Mouse (Mus musculus): Measurements from ENCODE around the gene Ttc16.

Gene Ttc16

DNA sequence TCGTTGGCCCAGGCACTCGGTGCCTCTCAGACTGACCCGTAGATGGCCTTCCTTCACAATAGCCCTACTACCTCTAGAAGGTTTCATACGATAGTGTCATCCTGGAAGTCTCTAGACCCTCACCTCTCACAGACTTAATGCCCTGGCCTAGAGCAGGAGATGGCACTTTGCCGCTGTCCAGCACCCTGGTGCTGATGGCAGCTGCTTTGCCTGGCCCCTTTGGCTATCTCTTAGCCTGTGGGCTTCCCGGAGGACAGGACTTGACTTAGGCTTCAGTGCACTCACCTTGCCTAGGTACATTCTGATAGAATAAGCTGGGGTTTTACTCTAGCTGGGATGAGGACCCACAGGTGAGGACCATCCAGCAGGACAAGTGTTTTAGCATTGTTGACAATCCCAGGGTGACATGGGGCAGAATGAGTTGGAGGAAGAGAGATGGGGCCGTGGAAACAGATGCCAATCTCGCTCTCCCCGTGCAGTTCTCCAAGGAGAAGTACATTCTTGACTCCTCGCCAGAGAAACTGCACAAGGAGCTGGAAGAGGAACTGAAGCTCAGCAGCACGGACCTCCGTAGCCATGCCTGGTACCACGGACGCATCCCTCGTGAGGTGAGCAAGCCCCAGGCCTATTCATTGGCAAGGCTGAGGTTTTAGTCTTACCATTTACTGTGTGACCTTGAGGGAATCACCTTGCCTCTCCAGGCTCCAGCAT is 31.0 kb downstream of the Ttc16 start:
- no peak for DNase-seq (ENCODE audit: low spot score in 2 of 2)

DNA sequence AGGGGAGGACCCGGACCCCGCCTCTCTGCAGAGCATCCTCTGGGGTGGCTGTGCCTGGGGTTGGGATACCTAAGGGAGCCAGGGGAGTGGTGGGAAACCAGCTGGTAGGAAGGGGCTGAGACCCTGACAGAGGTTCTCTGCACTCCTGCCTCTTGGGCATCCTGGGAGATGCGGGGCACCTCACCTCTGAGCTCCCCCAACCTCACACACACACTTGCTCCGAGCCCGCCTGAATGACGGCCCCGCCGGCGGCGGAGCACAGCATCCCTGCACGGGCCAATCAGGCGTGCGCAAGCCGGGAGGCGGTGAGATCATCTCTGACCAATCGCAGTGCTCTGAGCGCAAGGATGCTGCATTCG is 33.3 kb downstream of the Ttc16 start:
- no peak for DNase-seq (ENCODE audit: low spot score in 2 of 2)

DNA sequence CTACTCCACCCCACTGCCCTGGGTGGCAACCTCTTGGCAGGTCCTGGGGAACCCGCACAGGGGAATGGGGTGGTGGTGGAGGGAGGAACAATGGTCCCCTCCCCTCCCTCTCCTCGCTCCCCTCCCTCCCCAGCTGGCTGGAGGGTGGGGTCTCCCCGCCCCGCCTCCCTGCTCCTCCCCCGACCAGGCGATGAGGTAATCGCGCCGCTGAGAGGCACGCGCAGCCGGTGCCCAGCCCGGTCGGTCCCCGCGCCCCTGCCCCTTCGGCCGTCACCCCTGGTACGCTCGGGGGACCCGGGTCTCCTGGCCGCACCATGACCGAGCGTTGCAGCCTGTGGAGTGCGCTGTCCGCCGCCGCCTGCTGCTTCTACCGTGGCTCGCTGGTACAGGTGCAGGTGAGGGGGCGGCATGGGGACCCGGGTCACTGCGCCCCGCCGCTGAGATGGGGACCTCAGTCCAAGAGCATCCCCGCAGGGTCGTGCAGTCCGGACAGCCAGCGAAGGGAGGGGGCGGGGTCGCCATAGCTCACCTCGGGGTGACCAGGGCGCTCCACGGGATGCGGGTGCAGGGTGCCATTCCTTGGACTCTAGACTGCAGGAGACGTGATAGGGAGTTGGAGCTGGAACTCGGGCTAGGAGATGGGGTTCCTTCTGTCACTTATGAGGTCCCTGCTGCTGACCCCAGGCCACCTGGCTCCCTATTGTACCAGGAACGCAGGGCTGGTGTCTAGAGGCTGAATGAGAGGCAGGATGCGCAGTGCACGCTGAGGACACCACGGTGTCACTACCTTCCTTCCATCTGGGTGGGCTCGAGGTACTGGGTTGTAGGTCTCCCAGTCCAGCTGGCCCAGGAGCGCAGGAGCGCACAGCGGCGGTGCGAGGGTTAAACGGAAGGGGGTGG is 33.9 kb downstream of the Ttc16 start:
- DNase-seq (ENCODE audit: low spot score in 2 of 2) = no peak

DNA sequence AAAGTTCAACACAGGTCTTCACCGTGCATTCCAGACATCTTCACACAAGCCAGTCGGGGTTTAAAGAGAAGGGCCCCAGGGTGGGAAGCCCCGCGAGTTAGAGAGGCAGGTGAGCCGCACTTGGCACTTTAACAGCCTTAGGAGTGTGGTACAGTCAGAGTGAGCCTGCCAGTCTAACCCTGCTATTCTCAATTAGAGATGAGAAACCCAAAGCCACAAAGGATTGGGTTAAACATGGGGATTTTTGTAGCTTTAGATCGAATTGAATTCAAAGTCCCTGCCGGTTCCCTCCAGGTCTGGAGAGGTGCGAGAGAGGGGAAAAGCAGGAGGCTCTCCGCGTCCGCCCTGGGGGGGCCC is 34.5 kb downstream of the Ttc16 start, which contains the start of gene 6330409D20Rik:
Gene 6330409D20Rik (minus strand): TSS at position 101 of the 357 bp plus-strand sequence.
- no peak for DNase-seq (ENCODE audit: low spot score in 2 of 2)

DNA sequence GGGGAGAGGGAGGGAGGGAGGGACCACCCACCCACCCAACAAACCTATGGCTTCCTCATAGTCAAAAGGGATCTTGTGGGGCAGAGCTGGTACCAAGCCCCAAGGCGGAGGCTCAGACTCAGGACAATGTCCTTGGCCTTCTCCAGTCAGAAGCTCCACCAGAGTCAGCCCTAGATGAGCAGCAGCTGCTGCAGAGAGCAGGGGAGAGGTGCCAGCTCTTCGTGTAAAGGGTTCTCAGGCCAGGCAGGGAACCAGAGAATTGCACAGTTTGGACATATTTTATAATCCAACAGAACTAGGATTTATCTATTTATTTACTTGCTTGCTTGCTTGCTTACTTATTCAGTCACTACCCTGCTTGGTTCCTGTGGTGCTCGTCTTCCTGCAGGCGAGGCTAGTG is 36.1 kb downstream of the Ttc16 start:
- no peak for DNase-seq (ENCODE audit: low spot score in 2 of 2)

DNA sequence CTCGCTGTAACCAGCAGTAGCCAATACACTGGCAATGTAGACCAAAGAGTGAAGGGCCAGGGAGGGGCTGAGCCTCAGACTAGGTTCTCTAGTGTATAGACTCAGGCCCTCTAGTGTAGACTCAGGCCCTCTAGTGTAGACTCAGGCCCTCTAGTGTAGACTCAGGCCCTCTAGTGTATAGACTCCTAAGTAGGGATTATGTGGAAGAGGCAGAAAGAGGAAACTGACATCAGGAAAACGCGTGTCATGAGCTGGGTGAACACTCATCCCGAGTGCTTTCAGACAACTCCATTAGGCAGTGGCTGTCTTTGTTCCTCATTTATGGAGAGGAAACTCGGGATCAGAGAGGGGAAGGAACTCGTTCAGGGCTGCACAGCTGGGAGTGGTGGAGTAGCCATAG is 38.4 kb downstream of the Ttc16 start:
- DNase-seq (ENCODE audit: low spot score in 2 of 2) = no peak

DNA sequence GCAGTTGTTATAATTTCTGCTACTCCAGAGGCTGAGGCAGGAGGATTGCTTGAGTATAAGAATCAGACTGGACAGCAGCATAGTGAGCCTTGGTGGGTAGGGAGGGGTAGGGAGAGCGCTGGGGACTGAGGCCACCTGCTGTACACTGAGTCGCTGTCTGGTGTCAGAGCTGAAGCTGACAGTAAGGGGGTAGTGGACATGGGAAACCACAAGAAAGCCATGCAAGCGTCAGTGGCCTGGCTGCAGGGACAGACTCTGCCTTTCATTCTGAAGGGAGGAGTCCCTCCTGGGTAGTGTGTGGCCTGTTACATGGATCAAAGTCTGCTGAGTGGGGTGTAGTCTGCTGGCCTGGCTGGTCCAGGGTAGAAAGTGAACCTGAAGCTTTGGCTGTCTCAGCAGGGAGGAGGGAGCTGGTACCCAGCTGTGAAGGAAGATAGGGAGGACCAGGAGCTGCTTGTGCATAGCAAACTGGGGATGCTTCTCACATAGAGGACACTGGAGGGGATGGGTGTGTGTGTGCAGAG is 39.1 kb downstream of the Ttc16 start:
- DNase-seq (ENCODE audit: low spot score in 2 of 2) = no peak

DNA sequence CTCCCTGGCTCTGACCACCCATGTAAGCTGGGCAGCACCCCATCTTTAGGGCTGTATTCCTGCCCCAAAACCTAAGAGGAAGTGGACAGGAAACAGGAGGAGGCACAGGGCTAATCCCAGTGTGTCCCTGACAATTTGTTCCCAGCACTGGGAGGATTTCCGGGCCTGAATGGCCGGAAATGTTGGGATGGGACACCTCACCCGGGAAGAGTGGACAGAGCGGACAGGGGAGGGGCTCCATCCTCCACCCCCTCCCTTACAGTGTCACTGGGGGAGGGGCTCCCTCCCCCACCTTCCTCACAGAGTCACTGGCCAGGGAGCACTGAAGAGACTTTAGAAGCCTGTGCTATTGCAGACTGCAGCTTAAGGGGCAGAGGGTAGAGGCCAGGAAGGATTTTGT is 40.5 kb downstream of the Ttc16 start:
- no peak for DNase-seq (ENCODE audit: low spot score in 2 of 2)

DNA sequence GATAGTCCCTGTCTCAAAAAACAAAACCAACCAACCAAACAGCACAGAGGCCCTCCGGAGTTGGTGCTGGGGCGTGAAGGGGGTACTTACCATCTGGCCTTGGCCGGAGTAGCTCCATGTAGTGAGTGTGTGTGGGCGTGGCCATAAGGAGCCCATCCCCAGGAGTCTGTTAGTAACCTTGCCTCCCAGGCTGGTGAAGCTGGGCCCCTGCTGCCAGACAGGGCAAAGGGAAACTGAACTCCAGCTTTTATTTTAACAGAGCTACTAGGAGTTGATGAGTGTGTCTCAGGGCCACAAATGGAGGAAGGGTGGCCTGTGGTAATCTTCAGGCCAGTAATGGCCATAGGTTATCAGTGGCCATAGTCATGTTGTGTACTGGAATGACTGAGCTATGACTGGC is 41.0 kb downstream of the Ttc16 start:
- no peak for DNase-seq (ENCODE audit: low spot score in 2 of 2)

DNA sequence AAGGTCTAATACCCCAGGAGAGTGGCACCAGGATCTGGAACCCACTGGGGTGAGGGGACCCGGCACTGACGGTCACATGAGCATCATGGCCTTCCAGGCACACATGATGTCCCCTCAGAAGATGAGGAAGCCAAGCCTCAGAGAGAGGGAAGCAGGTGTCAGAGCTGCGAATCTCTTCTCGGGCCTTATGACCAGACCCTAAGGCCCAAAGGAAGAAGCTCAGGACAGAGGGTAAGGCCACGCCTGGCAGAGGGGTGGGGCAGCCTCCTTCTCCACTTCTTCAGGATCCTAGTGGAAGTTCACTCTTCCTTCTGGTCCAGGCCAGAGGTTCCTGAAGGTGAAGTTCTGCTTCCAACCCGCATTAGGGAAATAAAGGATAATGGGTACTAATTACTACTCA is 42.7 kb downstream of the Ttc16 start:
- DNase-seq (ENCODE audit: low spot score in 2 of 2) = no peak

DNA sequence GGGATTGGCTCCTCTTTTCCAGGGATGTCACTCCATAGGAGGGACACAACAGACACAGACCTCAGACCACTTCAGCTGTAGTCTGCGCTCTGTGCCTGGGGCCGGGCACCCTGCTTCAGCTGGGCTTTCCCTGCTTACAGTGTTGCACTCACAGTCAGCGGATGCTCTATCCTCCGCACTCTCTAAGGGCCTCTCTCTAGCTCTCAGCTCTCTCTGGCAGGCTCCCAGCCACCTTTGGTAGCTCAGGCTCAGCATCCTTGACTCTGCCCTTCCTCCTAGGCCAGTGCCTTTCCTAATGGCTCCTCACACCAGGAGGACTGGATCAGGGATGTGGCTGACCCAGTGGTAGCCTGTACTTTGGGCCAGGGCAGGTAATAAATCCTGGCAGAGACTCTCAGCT is 43.5 kb downstream of the Ttc16 start:
- DNase-seq (ENCODE audit: low spot score in 2 of 2) = no peak

DNA sequence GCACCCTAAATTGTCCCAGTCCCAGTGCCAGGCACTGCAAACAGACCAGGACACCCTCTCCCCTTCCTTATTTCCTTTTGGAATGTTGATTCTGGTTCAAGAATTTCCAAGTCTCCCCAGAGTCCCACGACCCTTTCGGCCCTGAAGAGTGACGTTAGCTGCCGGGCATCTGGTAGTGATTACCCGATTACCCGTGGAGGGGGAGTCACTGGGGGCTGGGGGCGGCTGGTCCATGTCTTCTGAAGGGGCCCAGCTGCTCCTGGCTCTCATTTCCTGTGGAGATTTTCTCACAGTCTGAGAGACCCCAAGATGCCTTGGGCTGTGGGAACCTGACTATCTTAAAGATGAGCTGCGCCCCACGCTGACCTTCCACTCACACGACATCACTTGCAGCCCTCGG is 44.6 kb downstream of the Ttc16 start:
- DNase-seq (ENCODE audit: low spot score in 2 of 2) = no peak

DNA sequence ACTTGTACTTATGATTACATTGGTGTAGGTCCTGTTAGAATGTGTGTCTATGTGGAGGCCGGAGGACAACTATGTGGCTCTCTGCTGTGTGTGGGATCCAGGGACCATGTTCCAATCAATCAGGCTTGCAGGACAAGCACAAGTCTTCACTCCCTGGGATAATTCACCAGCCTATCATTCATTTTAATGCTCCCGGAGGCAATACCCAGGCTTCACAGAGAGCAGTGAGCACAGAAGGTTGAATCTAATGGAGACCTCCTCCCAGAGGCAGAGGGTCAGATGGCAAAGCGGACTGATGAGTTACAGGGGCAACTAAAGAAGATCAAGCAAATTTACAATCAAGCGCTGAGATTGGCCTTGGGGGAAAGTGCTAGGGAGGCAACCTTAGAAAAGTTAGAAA is 45.9 kb downstream of the Ttc16 start:
- DNase-seq (ENCODE audit: low spot score in 2 of 2) = no peak

DNA sequence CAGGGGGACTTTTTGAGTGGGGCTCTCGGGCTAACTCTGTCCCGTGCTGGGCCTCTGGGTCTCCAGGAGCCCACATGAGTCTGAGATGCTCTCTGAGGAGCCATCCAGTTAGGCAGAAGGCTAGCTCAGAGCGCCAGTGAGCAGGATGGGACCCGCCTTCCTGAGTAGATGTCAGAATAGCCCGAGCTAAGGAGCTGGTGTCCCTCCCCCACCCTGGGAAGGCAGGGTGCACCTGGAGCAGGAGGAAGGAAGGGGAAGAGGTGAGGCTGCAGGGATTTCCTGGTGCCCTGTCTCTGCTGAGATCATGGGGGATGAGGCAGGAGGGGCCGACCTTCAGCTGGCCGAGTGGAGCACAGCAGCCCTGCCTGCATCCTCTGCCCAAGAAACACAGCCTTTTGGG is 47.0 kb downstream of the Ttc16 start:
- DNase-seq (ENCODE audit: low spot score in 2 of 2) = no peak

DNA sequence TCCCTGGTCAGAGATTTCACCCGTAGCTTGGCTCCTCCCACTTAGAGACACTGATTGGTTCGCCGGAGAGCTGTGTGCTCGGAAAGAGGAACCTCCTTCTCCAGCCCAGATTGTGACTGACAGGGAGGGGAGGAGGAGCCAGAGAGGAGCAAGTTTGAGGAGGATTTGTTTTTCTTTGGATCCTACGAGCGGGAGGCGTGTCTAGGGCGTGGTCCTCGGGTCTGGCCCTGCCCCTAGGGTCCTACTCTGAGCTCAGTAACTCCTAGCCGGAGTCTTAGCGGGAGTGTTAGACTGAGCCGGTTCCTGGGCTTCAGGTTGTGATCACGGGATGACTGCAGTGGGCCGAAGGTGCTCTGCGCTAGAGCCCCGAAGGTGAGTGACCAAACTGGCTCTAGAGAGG is 48.0 kb downstream of the Ttc16 start:
- DNase-seq (ENCODE audit: low spot score in 2 of 2) = peak; percentile 86 to 91

DNA sequence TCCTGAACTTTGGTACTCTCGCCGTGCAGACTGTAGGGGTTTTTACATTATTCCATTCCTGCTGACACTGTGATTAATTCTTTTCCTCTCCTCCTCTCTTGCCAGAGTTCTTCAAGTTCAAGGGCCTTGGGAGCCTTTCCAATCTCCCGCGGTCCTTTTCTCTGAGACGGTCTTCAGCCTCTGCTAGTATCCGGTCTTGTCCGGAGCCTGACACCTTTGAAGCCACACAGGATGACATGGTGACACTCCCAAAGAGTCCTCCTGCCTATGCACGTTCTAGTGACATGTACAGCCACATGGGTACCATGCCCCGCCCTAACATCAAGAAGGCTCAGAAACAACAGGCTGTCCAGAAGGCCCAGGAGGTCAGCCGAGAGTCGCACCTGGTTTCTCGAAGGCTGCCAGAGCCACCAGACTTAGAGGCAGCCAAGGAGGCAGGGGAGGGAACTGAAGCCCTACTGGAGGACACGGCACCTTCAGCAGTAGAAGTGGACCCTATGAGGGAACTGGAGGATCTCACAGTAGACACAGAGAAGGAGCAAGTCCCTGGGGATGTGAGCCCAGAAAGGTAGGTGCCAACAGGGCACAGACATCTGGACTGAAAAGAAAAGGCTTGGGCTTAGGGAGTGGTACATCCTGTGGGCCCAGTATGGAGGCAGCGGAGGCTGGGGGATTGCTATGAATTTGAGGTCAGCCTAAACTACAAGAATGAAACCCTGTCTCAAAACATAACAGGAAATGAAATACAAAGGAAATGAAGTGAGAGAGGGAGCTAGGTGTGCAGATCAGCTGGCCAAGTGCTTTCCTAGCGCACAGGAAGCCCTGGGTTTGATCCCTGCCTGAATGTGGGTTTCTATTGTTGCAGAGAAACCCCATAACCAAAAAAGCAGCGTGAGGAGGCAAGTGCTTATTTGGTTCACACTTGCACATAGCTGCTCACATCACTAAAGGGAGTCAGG is 50.3 kb downstream of the Ttc16 start:
- DNase-seq (ENCODE audit: low spot score in 2 of 2) = no peak

DNA sequence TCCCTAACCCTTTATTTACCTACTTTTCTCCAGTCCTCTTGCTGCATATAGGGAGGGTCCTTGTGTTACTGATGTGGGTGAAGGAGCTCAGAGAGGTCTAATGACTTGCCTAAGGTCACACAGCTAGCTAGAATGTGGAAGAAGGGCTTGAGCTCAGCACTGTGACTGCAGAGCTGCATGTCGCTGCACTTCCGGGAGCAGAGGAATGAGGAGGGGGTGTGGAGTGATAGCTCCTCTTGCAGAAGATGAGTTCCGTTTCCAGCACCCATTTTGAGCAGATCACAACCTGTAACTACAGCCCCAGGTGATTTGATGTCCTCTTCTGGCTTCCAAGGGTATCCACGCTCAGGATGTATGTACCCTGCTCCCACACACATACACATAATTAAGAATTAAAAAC is 51.3 kb downstream of the Ttc16 start:
- no peak for DNase-seq (ENCODE audit: low spot score in 2 of 2)

DNA sequence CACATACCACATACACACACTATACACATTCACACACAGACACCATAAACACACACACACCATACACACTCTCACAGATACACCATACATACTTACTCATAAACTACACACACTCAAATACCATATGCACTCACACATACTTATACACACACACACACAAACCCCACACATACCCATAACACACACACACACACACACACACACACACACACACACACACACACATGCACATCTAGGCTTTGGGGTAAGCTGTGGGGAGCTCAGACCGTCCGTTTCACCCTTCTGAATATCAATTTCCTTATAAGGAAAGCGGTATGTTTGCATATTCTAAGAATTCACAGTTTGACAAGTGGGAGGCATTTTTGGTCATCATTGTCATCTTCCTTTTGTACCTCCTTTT is 52.9 kb downstream of the Ttc16 start:
- DNase-seq (ENCODE audit: low spot score in 2 of 2) = no peak

DNA sequence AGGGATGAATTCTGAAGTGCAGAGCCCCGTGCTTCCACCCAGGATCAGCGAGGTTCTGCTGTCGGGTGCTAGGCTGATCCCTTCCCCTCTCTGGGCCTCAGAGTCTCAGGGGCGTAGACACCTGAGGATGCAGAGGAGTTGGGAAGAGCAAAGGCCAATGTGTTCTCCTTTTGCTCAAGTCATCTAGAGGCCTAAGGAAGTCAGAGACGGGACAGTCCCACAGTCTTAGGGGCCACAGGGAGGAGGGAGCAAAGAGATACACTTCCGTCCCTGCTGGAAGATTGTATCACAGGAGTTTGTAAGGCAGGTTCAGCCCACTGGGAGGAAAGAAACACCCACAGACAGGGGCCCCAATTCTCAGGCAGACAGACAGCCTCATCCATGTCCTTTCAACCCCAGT is 53.4 kb downstream of the Ttc16 start:
- no peak for DNase-seq (ENCODE audit: low spot score in 2 of 2)

DNA sequence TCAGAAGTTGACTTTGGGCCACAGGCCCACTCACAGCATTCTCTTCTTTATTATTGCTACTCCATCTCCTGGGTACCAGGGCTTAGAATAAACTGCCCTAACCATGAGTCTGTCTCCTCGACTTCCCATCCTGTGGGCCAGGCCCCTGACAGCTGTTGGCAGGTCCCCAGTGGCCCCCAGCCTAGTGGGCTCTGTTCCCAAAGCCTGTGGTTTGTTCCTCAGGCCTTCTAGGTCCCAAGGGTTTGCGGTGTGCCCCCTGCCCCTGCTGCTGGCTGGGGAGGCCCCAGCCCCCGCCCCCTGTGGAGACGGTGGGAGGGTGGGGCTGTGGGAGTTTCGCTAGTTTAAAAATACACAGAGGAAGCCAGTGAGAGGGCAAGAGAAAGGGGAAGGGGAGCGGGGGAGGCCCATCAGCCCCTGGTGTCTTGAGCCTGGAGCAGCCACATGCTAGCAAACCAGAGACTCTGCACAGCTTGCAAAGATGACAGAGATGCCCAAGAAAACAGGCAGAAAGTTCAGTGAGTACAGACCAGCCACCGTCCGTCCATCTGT is 54.7 kb downstream of the Ttc16 start, which contains the start of gene Sh2d3c:
Gene Sh2d3c (plus strand): TSS at position 375 of the 549 bp plus-strand sequence.
- DNase-seq (ENCODE audit: low spot score in 2 of 2) = peak in 1 of 2 experiments; percentile 25

DNA sequence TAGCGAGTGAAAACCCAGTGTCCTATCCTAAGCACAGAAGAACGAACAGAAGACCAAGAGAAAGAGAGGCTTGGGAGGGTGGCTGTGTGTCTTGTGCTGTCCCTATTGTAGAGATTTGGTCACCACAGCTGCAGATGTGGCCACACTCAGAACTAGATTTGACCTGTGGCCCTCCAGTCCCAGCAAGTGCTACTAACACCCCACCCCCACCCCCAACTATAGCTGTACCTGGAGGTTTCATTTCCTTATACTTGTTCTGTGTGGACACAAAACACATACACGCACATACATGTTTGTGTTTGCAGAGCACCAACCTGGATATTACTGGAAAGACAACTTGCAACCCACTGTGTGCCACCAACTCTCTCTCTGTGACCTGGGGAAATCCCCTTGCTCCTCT is 55.4 kb downstream of the Ttc16 start:
- no peak for DNase-seq (ENCODE audit: low spot score in 2 of 2)

DNA sequence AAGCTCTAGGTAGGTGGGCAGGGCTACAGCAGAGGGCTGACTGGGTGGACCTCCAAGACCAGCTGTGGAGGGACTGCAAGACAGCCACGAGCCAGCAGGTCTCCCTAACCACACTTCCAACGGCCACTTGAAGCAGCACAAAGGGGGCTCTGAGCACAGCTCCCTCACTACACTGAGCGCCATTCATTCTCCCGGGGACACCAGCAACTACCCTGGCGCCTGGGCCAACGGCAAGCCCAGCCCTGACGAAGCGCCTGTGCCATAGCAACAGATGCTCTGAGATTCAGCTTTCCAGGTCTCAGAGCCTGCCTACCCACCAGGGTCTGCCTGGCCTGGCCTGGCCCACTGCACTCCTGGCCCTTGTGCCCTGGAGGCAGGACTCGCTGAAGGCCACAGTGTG is 56.7 kb downstream of the Ttc16 start:
- DNase-seq (ENCODE audit: low spot score in 2 of 2) = no peak
